Mouse (Mus musculus) midbrain, embryonic 13.5 days (tissue): Measurements from ENCODE around the gene Sh3pxd2b. TPM values are rescaled to one million over a fixed set of nuclear protein-coding genes. Genes with fewer than 3 reads are reported as not detected.
"Not testable (repeated sequence)": the region's sequence is repeated elsewhere in the genome, so short reads cannot be mapped to it uniquely, and the experiment has no call there.

ENCODE experiments used
- ATAC-seq: fragments of 200-750 bp; cut with Nextera tagmentation; 2 replicates; pipeline ENCODE4 v1.8.0; 2017; ENCODE audit warnings: mild to moderate bottlenecking, moderate TSS enrichment, moderate library complexity
- H3K27ac ChIP-seq: fragments of 300-500 bp; sonication (generic); 2 replicates; pipeline ENCODE4 v1.5.1; 2015; ENCODE audit warnings: inconsistent platforms, mild to moderate bottlenecking, moderate library complexity
- H3K27me3 ChIP-seq: fragments of 300-500 bp; sonication (generic); 2 replicates; pipeline ENCODE4 v1.6.1; 2015; ENCODE audit warnings: mild to moderate bottlenecking, inconsistent platforms
- H3K36me3 ChIP-seq: fragments of 300-500 bp; sonication (generic); 2 replicates; pipeline ENCODE4 v1.6.1; 2015; ENCODE audit warnings: mild to moderate bottlenecking, inconsistent platforms
- H3K4me1 ChIP-seq: fragments of 300-500 bp; sonication (generic); replicated peaks from 2 replicates; pipeline ENCODE4 v1.6.1; 2015; ENCODE audit warnings: inconsistent platforms
- H3K4me2 ChIP-seq: fragments of 300-500 bp; sonication (generic); replicated peaks from 2 replicates; pipeline ENCODE4 v1.6.1; 2015; ENCODE audit warnings: moderate library complexity, mild to moderate bottlenecking, inconsistent platforms
- H3K4me3 ChIP-seq: fragments of 300-500 bp; sonication (generic); replicated peaks from 2 replicates; pipeline ENCODE4 v1.5.1; 2015; ENCODE audit warnings: mild to moderate bottlenecking, inconsistent platforms
- H3K9ac ChIP-seq: fragments of 300-500 bp; sonication (generic); replicated peaks from 2 replicates; pipeline ENCODE4 v1.6.1; 2015; ENCODE audit warnings: mild to moderate bottlenecking, inconsistent platforms
- H3K9me3 ChIP-seq: fragments of 300-500 bp; sonication (generic); 2 replicates; pipeline ENCODE4 v1.6.1; 2016; ENCODE audit warnings: mild to moderate bottlenecking, inconsistent platforms
- WGBS: fragments of 180-500 bp; shearing (Covaris S2); methylation state at CpG from one replicate; pipeline ENCODE4 v1.1.7; 2015; 5-methylcytosine and 5-hydroxymethylcytosine counted together
- polyA plus RNA-seq: library from polyadenylated mRNA; unstranded; fragments of >200 nt; fragmentation: Nextera tagmentation; extraction: Ambion mirVana; gene quantifications from 2 replicates; pipeline ENCODE4 v1.2.1, GENCODE M21; 2015

Gene Sh3pxd2b
- 22.5 and 25.3 TPM in 2 replicates for polyA plus RNA-seq

GRCm38 (mm10) chr11:32347607-32348432, at the start of gene Sh3pxd2b:
TSS of gene Sh3pxd2b (plus strand) at chr11:32347820.
- Histone ChIP-seq H3K4me3 (peak within 1 kb of the TSS; percentile 79), H3K27ac (peak within 1 kb of the TSS; percentile 84), H3K9me3 (no peaks in the 10 kb centered on the region), H3K4me2 (peak within 1 kb of the TSS; percentile 83), H3K27me3 (no peaks in the 10 kb centered on the region), H3K4me1 (peaks cover 38% of the 10 kb centered on the region), H3K9ac (peak within 1 kb of the TSS; percentile 95), H3K36me3 (peaks cover 17% of the 10 kb centered on the region)
- ATAC-seq = peak; percentile 87
- 0% methylated on average over 55 of the region's 86 CpGs for WGBS

GRCm38 (mm10) chr11:32297866-32298531, 49.6 kb upstream of the Sh3pxd2b start:
- H3K4me1 ChIP-seq = no peaks in the 10 kb centered on the region

GRCm38 (mm10) chr11:32298532-32298918, 49.1 kb upstream of the Sh3pxd2b start:
- no peaks in the 10 kb centered on the region for H3K4me1 ChIP-seq
- no peak overlapping the region for H3K9ac ChIP-seq
- no peak overlapping the region for H3K27ac ChIP-seq
- H3K4me3 ChIP-seq = no peak overlapping the region
- H3K9me3 ChIP-seq = no peaks in the 10 kb centered on the region
- 94% methylated on average over 2 of the region's 2 CpGs for WGBS
- peaks cover 13% of the 10 kb centered on the region for H3K27me3 ChIP-seq
- H3K4me2 ChIP-seq = no peak overlapping the region
- no peak for ATAC-seq
- no peaks in the 10 kb centered on the region for H3K36me3 ChIP-seq

More at GRCm38 (mm10) chr11:32297866-32298531, 49.6 kb upstream of the Sh3pxd2b start:
- no peak for ATAC-seq
- H3K9ac ChIP-seq = no peak overlapping the region
- peaks cover 13% of the 10 kb centered on the region for H3K27me3 ChIP-seq
- H3K36me3 ChIP-seq = no peaks in the 10 kb centered on the region
- no peak overlapping the region for H3K4me2 ChIP-seq
- no peaks in the 10 kb centered on the region for H3K9me3 ChIP-seq
- no peak overlapping the region for H3K4me3 ChIP-seq
- 94% methylated on average over 1 of the region's 1 CpGs for WGBS
- H3K27ac ChIP-seq = no peak overlapping the region

GRCm38 (mm10) chr11:32299865-32300264, 47.8 kb upstream of the Sh3pxd2b start, which contains the start of gene Hbq1a:
TSS of gene Hbq1a (plus strand) at chr11:32300069.
- Histone ChIP-seq H3K4me3 (peak within 1 kb of the TSS; percentile 28), H3K27me3 (peaks cover 13% of the 10 kb centered on the region), H3K4me2 (peak within 1 kb of the TSS; percentile 50)
- 5% methylated on average over 16 of the region's 16 CpGs for WGBS
- peak; percentile 67 for ATAC-seq
- not testable (repeated sequence) for H3K36me3 ChIP-seq, H3K4me1 ChIP-seq, H3K9ac ChIP-seq, H3K9me3 ChIP-seq, H3K27ac ChIP-seq

- 53% methylated on average over 16 of the region's 17 CpGs for WGBS
- peak overlapping the region; percentile 28 for H3K4me3 ChIP-seq
Measured at GRCm38 (mm10) chr11:32300279-32301267, 47.0 kb upstream of the Sh3pxd2b start.

GRCm38 (mm10) chr11:32301506-32301905, 46.1 kb upstream of the Sh3pxd2b start:
- no peaks in the 10 kb centered on the region for H3K36me3 ChIP-seq
- no peak overlapping the region for H3K4me2 ChIP-seq
- H3K4me3 ChIP-seq = no peak overlapping the region
- H3K4me1 ChIP-seq = no peaks in the 10 kb centered on the region
- no peak for ATAC-seq
- H3K27ac ChIP-seq = no peak overlapping the region
- no peak overlapping the region for H3K9ac ChIP-seq
- H3K9me3 ChIP-seq = no peaks in the 10 kb centered on the region
- peaks cover 13% of the 10 kb centered on the region for H3K27me3 ChIP-seq
- 73% methylated on average over 1 of the region's 1 CpGs for WGBS

More at GRCm38 (mm10) chr11:32300279-32301267, 47.0 kb upstream of the Sh3pxd2b start:
- H3K9ac ChIP-seq = no peak overlapping the region
- peak overlapping the region; percentile 50 for H3K4me2 ChIP-seq
- H3K27ac ChIP-seq = no peak overlapping the region
- no peaks in the 10 kb centered on the region for H3K4me1 ChIP-seq
- no peaks in the 10 kb centered on the region for H3K36me3 ChIP-seq
- peak; percentile 51 for ATAC-seq
- peaks cover 13% of the 10 kb centered on the region for H3K27me3 ChIP-seq
- no peaks in the 10 kb centered on the region for H3K9me3 ChIP-seq

- Histone ChIP-seq H3K27ac (no peak overlapping the region), H3K4me1 (no peaks in the 10 kb centered on the region), H3K36me3 (no peaks in the 10 kb centered on the region), H3K27me3 (peaks cover 13% of the 10 kb centered on the region), H3K4me2 (no peak overlapping the region), H3K9me3 (no peaks in the 10 kb centered on the region), H3K4me3 (no peak overlapping the region), H3K9ac (no peak overlapping the region)
- ATAC-seq = no peak
- 61% methylated on average over 2 of the region's 2 CpGs for WGBS
Measured at GRCm38 (mm10) chr11:32302824-32303419, 44.7 kb upstream of the Sh3pxd2b start.

- H3K27me3 ChIP-seq = peaks cover 13% of the 10 kb centered on the region
- no peak overlapping the region for H3K4me2 ChIP-seq
- H3K4me1 ChIP-seq = no peaks in the 10 kb centered on the region
- H3K9me3 ChIP-seq = no peaks in the 10 kb centered on the region
- no peak overlapping the region for H3K27ac ChIP-seq
- H3K36me3 ChIP-seq = no peaks in the 10 kb centered on the region
- H3K4me3 ChIP-seq = no peak overlapping the region
- H3K9ac ChIP-seq = no peak overlapping the region
- no peak for ATAC-seq
- WGBS = 87% methylated on average over 1 of the region's 1 CpGs
Measured at GRCm38 (mm10) chr11:32303455-32303854, 44.2 kb upstream of the Sh3pxd2b start.

- ATAC-seq = no peak
- Histone ChIP-seq H3K4me1 (no peaks in the 10 kb centered on the region), H3K4me2 (no peak overlapping the region), H3K9ac (no peak overlapping the region), H3K9me3 (no peaks in the 10 kb centered on the region), H3K4me3 (no peak overlapping the region), H3K36me3 (no peaks in the 10 kb centered on the region), H3K27me3 (no peaks in the 10 kb centered on the region), H3K27ac (no peak overlapping the region)
- WGBS = 84% methylated on average over 1 of the region's 1 CpGs
Measured at GRCm38 (mm10) chr11:32307006-32307405, 40.6 kb upstream of the Sh3pxd2b start.

GRCm38 (mm10) chr11:32309446-32309845, 38.2 kb upstream of the Sh3pxd2b start:
- no peak for ATAC-seq
- Histone ChIP-seq H3K27me3 (no peaks in the 10 kb centered on the region), H3K9ac (no peak overlapping the region), H3K4me1 (no peaks in the 10 kb centered on the region), H3K27ac (no peak overlapping the region), H3K9me3 (no peaks in the 10 kb centered on the region), H3K4me3 (no peak overlapping the region), H3K4me2 (no peak overlapping the region), H3K36me3 (no peaks in the 10 kb centered on the region)
- WGBS = 35% methylated on average over 4 of the region's 4 CpGs

GRCm38 (mm10) chr11:32309928-32310327, 37.7 kb upstream of the Sh3pxd2b start:
- ATAC-seq = no peak
- H3K36me3 ChIP-seq = no peaks in the 10 kb centered on the region
- no peak overlapping the region for H3K27ac ChIP-seq
- H3K9me3 ChIP-seq = no peaks in the 10 kb centered on the region
- no peaks in the 10 kb centered on the region for H3K4me1 ChIP-seq
- no peak overlapping the region for H3K4me2 ChIP-seq
- H3K27me3 ChIP-seq = no peaks in the 10 kb centered on the region
- no peak overlapping the region for H3K9ac ChIP-seq
- WGBS = 79% methylated on average over 3 of the region's 3 CpGs
- H3K4me3 ChIP-seq = no peak overlapping the region
